Mouse (Mus musculus) adrenal gland, postnatal 25 days (tissue): ENCODE data around the gene Asb18. TPM values are rescaled to one million over a fixed set of nuclear protein-coding genes. Genes with fewer than 3 reads are reported as not detected.

Experiments used
- DNase-seq: peaks from one replicate; pipeline ENCODE4 v3.0.0; 2021; ENCODE audit warnings: mixed read lengths
- total RNA-seq: library from RNA; stranded (reverse); gene quantifications from 2 replicates; pipeline ENCODE4 v1.2.3, GENCODE M21; 2021

The Asb18 gene
- total RNA-seq, 1 experiment from 2014 or later, result not detected

DNA sequence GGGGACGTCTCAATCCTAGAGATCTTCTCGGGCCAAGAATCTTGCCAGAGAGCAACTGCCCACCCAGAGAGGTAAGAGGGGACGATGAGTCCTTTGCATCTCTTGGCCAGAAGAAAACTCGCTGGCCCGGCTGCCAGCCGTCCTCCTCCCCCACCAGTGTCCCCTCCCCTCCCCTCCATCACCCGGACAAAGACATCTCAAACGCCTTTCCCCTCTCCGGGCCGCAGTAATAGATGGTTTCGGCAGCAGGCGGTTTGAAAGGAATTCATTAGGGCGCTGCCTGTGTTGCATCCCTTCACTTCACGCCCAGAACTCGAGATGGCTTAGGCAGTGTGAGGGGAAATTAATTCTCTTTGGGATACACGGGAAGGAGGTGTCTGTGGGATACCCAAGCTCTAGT, 81.8 kb downstream of the Asb18 start:
- DNase-seq, result no peak

DNA sequence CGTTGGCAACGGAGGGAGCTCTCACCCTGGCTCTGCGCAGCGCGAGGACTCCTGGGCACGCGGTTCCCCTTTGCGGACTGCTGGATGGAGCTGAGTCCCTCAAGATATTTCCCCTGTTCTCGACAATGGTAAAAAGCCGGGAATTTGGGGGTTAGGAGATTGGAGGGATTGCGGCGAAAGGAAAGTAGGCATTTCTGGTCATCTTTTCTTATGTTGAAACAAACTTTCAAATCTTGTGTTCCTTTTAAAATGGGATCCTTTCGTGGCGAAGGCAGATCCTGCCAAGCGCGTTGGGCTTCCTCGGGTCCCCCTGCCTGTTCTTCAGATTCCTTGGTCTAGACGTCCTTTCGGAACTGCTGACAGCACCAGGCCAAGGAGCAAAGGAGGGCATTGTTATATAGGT, 82.4 kb downstream of the Asb18 start:
- DNase-seq, result no peak

DNA sequence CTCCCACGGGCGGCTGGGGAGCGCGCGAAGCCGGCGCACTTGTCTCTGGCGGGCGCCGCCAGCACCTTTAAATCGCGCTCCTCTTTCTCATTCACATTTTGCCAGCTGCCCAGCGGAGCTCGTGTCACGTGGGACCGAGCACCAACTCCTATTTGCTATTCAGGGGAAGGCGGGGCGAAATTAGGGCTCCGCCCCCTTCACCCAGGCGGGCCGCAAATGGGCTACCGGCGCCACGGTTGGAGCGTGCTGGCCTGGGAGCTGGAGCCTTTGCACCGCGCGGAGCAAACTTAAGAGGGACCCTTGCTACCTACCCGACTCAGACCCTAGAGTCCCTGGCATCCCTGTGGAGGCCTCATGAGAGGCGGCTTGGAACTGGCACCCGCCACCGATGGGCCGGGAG, 83.3 kb downstream of the Asb18 start, which contains the start of gene Gbx2:
Gene Gbx2, minus strand, starts transcription at position 60 of the 400 bp plus-strand sequence.
- DNase-seq, result peak; percentile 34

DNA sequence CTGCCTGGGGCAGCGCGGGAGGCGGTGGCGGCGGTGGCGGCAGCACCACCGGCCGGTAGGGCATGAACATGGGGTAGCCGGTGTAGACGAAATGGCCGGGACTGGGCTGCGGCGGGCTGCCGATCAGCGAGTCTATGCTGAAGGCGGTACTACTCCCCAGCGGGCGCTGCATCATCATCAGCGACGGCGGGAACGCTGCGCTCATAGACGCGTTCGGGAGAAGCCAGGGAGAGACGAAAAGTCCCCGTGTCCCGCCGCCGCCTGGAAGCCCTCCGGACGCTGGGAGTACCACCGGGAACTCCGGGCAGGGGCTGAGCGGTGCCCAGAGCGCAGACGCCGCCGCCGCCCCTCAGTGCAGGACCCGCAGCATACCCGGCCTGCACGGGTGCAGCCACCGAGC, 83.9 kb downstream of the Asb18 start:
- DNase-seq, result no peak

DNA sequence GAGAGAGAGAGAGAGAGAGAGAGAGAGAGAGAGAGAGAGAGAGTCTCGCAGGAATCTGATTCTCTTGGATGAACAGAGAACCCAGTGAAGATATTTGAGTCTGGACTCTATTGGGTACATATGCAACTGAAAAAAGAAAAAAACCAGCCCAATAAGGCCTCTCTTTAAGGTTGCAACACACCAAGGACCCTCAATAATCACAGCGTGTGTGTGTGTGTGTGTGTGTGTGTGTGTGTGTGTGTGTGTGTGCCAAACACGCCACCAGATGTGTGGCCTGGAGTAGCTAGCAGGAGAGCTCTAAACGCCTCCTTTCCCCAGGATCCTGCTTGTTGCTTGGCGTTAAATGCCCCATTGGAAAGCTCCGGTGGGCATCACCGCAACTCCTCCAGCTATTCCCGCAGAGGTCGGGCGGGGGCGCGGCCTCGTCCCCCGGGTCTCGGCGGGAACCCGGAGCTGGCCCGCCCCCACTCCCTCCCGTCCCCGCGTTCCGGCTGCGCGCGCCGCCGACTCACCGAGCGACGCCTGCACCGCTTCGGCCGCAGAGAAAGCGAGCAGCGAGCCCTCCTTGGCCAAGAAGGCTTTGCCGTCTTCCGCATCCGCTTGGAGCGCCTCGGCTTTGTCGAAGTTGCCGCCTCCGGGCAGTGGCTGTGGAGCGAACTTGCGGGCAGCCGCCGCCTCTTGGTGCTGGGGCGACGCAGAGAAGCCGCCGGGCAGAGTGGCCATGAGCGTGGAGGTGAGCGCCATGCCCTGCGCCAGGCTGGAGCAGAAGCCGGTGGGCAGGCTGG, 84.6 kb downstream of the Asb18 start:
- peak; percentile 25 for DNase-seq

DNA sequence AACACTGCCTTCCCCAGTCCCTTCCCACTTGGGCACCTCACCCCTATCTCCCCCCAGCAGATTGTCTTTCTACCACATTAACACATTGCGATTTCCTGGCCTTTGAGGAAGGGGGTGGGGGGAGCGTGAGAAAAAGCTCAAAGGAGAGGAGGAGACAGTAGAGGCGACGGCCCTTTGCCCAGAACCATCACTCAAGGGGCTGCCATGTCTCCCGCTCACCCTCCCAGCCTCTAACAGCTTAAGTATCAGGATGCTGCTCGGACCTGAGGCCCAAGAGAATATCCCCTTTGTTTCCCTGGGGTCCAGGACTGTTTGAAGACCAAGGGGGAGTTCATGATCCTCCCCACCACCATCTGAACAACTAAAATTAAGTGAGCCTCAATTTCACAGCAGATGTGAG, 85.3 kb downstream of the Asb18 start:
- no peak for DNase-seq

DNA sequence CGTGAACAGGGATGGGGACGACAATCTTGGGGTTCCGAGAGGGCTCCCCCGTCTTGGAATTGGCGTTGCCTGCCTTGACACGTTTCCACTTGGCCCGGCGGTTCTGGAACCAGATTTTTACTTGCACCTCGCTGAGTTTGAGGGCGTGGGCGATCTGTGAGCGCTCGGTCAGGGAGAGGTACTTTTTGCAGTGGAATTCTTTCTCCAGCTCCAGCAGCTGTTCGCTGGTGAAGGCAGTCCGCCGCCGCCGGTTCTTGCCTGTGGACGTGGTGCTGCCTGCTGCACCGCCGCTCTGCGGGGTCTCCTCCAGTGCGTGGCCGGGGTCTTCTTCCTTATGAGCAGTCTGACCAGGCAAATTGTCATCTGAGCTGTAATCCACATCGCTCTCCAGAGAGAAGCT, 85.8 kb downstream of the Asb18 start:
- no peak for DNase-seq

DNA sequence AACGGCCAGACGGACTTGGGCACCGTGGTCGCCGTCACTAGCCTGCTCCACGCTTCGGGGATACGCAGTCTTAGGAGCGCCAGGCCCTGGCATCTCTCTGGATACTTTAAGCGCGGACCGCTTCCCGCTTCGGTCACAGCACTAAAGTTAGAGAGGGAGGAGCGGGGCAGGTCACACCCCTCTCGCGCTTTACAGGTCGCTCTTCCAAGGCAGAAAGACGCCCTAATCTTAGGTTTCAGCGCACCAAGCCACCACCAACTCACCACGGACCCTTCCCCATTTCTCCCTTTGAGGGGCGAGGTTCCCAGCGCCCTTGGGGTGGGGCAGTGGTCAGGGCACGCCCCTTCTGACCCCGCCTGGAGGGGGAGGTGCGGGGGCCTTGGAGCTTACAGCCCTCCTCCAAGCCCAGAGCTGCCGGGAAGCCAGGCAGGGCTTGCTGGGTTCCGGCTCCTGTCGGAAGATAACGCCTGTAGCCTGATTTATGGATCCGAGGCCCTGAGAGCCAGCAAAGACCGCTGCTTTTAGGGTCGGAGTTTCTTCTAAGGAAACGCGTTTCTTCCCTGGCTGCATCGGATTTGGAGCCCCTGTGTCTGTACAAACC, 87.3 kb downstream of the Asb18 start:
- peak; percentile 24 for DNase-seq

DNA sequence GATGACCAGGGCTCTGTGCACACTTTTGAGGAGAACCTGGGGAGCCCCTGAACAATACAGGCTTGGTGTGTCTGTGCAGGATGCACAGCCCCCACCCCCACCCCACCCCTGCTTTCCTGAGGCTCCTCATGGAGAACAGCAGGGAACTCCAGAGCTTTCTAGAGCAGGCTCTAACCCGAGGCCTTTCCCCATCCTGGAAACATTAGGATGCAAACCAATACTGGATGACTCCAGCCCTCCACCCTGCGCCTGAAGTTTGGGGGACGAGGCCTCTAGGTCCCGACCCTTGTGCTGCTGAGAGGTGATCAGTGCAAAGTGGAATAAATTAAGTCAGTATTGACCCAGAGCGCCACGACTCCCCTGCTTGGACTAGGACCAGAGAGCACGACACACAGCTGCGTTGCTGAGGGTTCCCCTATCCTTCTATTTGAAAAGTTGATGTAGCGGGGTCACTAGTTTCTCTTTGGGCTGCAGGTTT, 87.8 kb downstream of the Asb18 start:
- DNase-seq, result no peak

DNA sequence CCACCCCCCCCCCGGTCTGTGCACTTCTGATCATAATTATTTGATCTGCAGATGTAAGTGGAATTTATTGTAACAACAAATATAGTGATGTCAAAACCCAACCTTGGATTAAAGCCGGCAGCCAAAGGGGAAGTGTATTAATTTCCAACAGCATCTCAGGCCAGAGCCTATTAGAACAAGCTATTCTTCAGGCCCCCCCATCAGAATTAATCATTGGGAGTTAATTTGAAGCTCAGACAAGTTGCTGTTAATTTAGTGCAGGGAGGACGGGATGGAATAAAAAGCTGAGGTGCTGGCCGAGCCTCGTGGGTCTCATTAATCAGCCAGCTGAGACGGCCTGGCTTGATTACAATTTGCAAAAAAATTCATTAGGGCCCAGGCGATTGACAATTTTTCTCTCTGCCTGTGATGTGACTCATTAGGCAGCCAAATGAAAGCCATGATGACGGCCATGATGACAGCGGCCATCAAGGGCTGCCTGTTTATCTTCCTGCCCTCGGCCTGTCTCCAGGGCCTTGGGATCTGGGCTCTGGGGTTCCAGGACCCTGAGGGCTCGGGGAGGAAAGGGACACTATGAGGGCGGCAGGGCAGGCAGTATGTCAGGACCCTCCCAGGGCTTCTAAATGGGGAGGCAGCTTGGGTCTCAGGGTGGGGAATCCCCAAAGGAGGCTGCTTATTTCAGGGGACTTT, 88.8 kb downstream of the Asb18 start:
- no peak for DNase-seq

DNA sequence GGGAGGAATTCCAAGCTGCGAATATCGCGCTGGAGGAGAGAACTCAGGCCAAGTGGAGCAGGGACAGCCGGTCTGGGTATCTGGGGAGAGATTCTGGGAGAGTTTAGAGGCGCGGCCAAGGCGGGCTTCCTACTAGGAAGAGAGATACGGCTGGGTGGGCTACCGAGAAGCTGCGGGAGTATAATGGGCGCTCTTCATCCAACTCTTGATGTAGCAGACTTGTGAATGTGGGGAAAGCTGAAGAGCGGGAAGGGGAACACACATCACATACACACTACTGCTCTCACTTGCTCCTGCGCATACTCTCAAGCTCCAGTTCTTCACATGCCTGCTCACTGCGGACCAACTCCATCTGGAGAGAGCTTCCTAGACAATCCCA, 90.8 kb downstream of the Asb18 start:
- no peak for DNase-seq

DNA sequence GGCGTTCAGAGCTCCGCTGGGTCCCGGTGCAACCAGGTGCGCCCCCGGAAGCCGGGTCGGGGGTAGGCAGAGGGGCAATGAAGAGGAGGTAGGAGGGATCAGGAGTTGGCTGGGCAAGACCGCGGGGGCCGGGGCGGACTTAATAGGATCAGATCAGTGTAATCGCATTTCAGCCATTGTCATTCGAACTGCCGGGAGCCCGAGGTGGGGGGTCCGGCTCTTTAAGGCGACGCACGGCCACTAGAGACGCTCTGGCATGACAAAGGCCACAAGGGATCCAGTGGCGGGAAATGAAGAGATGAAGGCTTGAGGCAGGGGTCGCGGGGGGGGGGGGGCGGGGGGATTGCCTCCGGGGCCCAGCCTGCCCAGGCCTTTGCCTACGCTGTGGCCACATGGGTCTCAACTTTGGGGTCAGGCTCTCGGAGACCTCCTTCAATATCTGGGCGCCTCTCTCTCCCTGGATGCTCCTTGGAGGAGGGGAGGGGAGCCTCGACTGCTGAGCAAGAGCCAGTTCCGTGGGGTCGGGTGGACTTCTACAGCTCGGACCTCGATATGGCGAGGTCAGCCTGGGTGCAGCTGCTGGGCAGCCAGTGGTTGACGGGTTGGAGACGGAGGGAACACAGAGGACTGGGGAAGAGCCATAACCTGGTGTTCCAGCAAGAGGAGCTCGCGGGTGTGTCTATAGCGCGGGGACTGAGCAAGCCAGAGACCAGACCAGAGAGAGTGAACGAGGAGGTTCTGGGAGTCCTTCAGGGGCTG, 91.4 kb downstream of the Asb18 start:
- DNase-seq, result no peak

DNA sequence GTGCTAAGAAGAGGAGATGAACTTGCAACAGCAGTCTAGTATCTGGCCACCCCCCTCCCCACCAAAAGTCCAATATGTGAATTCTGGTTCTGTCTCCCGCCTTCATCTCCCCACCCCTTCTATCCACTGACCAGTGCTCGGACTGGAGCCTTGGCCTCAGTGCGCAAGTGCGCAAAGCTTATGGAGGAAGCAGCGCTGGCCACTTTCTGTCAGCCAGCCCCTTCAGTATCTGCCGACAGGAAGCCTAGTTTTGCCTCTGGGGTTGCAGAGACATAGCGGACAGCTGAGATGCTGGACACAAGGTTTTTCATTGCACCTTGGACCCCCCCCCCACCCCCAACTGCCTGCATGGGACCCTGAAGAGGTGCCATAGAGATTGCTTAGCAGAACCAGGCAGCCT, 92.2 kb downstream of the Asb18 start:
- DNase-seq, result no peak

DNA sequence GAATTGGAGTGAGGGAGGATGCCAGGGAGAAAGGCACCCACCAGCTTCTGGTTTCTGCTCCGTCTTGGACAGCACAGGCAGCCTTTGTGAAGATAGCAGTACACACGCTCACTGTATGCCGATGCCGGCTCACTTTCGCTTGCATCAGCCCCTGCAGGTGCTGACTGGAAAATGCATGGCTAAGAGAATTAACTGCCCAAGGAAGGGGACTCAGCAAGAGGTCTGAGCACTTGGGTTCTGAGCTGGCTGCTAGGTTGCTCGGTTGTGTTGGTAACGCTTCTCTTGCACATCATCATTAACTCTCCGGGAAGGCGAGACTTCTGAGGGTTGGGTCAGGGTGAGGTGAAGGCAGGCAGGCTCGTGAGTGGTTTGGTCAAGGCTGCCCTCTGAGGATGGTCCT, 92.7 kb downstream of the Asb18 start:
- DNase-seq, result no peak

DNA sequence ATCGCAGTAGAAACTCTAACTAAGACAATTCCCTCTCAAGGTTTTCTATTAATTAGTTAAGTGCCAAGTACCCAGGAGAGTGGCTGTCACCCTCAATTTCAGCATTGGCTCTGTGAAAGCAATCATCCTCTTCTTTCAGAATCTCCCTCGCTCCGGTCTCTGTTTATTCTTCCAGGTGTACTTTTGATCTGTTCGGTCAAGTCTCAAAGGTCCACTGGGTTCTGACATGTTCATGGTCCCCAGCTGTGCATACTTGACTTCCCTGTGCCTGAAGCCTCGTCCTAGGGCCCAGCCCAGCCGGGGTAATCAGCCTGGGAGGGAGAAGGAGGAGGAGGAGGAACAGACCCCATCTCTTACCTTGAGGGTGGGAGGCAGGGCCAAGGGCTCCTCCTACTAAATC, 95.3 kb downstream of the Asb18 start:
- DNase-seq, result no peak

DNA sequence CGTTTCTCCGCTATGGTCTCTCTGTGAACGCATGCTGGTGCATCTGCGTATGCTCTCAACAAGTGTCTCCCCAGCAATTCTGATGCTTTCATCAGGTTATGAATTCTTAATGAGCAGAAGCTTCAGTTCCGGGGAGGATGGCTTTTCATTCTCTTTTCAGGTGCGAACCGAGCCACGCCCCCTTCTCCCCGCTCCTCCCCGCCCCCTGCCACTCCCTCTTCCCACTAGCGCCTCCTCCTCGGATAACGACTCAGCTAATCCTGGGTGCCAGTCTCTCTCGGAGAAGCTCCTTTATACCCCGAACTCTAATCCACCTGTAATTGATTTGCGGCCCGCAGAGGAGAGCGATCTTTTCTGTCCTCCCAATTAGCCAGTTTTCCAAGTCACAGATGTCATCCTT, 96.4 kb downstream of the Asb18 start:
- DNase-seq, result no peak

DNA sequence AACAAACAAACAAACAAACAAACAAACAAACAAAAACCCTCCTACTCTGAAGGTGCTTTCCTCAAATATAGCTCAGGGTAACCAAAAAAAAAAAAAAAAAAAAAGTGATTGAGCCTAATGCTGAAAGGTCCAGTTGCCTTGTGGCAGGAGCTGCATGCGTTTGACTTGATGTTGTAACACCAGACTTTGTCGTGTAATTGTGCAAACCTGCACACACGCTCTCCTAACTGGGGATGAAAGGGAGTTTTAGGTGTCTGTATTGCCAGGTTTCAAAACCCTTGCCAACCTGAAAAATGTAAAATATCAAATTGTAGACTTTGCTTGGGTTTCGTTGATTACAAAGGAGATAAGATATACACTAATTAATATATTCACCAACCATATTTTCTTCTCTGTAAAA, 100.9 kb downstream of the Asb18 start:
- no peak for DNase-seq

DNA sequence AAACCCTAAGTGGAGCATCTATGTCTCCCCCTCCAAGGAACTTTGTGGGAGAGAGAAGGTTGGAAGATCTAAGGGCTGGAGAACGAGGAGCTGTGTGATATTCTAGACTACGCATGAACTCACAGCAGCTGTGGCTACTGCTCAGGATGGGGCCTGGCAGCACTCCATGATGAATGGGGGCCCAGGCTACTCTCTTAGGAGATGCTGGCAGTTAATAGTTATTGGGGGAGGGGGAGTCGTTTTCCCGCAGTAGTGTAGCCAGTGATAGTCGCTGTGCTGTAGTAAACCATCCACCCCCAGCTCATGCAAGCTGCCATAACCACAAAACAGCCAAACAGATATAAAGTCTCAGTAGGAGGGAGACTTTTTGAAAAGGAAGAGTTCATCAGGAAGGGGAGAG, 102.1 kb downstream of the Asb18 start:
- no peak for DNase-seq

DNA sequence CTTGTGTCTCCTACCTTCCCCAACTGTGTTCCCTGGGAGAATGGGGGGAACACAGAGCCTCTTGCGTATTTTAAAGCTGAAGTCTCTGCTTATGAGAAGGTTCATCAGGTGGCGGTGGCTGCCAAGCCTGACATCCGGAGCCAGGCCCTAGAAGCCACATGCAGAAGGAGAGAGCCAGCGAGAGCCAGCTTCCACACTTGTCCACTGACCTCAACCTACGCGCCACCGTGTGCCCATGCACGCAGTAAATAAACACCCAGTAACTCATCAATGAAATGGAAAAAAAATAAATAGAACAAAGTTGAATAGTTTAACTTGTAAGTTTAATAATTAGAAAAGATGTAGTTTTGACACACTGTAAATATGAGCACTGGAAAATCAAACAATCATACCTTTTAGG, 104.7 kb downstream of the Asb18 start:
- DNase-seq, result no peak

DNA sequence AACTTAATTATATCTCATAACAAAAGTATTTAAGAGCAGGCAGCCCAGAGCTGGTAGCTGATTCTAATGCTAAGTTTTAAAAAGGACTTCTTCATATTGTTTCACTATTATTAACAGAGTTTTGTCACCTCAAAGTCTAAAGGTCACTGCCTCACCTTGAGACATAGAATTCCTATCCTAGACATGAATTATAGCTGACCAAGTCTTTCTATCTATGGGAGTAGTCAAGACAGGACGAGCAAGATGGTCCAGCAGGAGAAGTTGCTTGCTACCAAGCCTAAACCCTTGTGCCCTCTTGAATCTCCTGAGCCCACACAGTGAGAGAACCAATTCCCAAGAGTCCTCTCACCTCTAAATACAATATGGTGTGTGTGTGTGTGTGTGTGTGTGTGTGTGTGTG, 111.8 kb downstream of the Asb18 start:
- DNase-seq, result no peak

DNA sequence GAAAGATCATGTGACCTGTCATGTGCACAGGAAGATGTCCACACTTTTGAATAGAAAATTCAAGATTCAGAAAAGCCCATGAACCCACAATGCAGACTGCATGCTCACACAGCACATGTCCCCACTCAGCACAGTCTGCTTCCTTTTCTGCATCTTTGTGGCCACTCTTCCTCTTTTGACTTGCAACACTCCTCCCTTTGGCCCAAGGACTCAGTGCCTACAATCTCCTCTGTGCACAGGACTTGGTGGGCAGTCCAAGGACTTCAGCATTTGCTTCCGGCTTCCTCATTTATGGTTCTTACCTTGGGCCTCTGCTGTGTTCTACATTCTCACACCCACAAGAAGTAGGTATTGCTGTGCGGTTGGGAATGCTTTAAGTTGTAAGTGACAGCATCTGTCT, 112.2 kb downstream of the Asb18 start:
- DNase-seq, result no peak

DNA sequence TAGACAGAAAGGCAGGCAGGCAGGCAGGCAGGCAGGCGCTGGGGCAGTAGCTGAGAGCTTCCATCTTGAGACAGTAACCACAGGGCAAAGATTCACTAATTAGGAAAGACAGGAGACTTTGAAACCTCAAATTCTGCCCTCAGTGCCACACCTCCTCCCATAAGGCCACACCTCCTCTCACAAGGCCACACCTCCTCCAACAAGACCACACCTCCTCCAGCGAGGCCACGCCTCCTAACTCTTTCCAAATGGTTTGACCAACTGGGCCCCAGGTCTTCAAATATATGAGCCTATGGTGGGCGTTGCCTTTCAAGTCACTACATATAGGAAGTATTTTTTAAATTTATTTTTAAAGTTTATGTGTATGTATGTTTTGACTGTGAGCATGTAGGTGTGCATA, 113.1 kb downstream of the Asb18 start:
- no peak for DNase-seq
